Mouse (Mus musculus) layer of hippocampus, adult 8-10 months (tissue): ENCODE results near the gene Il22ra1. TPM values are rescaled to one million over a fixed set of nuclear protein-coding genes. Genes with fewer than 3 reads are reported as not detected.

Experiments used
- DNase-seq, 2 experiments: peaks; one replicate each; pipeline ENCODE4 v3.0.0; 2022; ENCODE audit warnings: low spot score in 2 of 2
- total RNA-seq, 4 experiments: library from RNA; stranded (reverse); gene quantifications; 2 replicates each; pipeline ENCODE4 v1.2.4; 2022

Gene Il22ra1
- total RNA-seq, 4 experiments from 2014 or later = 0.21 TPM; not detected in 3

- DNase-seq = peak; percentile 19 to 64
Observed at GRCm38 (mm10) chr4:135733901-135734300, 5.9 kb downstream of the Il22ra1 start.

DNA sequence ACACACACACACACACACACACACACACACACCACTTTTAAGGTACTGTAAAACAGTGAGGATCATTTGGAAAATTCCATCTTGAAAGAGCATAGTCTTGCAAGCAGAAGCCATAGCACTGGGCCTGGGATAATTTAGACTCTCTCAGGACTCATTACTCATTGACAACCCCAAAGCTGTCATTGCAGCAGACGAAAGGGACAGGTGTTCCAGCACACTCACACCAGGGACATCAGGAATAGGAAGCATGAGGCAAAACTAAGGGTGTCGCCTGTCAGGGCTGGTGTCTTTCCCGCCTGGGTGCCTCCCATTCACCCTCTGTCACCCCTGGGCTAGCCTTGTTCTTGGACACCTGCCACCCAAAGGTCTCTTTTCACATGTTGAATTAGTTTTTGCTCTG is 8.9 kb downstream of the Il22ra1 start:
- DNase-seq = no peak

GRCm38 (mm10) chr4:135738237-135738636 is 10.3 kb downstream of the Il22ra1 start:
- DNase-seq = no peak

- no peak for DNase-seq
Observed at GRCm38 (mm10) chr4:135739148-135739547, 11.2 kb downstream of the Il22ra1 start.

DNA sequence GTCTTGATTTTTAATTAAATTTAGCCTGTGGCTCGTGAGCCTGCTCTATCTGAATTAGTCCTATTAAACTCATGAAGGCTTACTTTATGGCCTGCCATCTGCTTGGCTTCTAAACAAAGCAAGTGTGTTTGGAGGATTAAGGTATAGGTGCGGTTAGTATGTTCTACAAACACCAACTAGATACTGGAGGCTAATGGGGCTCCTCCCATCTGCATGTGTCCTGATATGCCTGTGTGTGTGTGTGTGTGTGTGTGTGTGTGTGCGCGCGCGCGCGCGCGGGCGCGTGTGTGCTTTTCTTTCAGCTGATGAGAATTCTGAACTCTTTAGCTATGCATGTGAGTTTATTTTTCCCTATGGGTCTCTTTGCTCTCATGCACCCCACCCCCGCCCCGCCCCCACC is 11.7 kb downstream of the Il22ra1 start:
- DNase-seq = no peak

DNA sequence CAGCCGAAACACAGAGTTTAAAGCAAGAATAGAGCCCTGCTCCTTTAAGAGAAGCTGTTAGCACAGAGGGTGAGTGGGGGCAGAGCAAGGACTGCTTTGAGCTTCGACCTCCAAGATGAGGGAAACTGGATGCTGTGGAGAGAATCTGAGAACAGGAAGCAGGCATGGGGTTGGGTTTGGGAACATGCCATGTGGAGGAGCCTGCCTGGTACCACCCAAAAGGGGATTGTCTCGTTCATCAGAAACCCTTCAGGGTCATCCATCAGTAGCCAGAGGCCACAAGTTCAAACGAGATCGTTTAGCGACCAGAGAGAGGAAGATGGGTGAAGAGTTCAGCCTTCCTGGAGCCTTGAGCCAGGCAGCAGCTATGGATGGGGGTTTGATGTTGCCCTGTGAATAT is 15.5 kb downstream of the Il22ra1 start:
- no peak for DNase-seq

DNA sequence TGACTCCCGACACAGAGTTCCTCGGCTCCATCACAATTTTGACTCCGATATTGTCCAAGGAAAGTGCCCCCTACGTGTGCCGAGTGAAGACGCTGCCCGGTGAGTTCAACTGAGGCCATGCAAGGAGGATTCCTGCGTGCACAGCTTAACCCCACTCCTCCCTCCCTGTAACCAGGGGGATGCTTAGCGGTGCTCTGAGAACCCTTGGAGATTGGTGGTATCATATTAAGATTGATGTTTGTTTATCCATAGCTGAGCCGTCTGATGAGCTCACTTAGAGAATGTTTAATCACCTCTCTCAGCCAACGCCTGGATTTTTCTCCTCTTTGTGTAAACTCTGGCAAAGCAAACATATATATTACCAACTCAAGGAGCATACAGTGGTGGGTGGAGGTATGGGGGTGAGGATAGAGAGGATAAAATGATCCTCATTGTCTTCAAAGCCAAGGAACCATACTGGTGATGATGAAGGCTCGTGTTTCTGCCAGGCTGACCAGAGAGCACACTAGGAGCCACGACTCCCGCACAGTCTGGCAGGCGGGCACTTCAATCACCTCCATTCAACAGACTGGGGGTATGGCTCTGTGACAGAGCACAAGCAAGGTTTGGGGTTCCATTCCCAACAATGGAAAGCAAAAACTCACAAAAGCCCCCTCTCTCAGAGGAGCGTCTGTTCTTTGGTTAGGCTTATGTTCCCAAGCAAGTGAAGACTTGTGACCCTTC is 16.9 kb downstream of the Il22ra1 start:
- DNase-seq = no peak

DNA sequence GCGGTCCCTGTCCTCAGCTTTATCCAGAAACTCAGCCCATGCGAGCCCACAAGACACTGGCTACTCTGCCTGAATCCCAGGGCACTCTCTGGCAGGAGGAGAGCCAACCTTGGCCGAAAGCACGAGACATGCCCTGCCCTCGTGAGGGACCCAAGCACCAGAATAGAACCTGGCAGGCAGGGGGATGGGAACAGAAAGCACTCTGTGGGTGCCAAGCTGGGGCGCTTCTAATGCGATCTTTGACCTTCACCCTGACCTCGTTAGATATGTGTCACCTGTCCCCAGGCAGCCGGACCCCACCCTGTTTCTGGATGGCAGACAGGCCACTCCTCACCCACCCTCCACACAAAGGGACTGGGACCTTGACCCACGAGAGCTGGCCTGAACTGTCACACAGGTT is 17.6 kb downstream of the Il22ra1 start:
- DNase-seq = no peak

DNA sequence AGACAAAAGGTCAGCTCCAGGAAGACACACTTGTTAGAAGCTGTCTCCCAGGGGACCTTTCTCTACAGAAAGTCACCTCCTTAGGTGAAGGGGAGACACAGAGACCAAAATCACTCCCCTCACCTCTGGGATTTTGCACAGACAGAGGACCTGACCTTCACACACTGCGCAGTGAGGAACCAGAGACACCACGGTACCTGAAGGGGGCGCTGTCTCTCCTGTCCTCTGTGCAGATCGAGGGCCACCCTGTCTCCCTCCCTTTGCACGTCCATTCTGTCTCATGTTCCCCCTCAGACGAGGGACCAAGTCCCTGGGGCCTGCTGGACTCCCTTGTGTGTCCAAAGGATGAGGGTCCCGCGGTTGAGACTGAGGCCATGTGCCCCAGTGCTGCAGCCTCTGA is 22.9 kb downstream of the Il22ra1 start:
- no peak for DNase-seq

DNA sequence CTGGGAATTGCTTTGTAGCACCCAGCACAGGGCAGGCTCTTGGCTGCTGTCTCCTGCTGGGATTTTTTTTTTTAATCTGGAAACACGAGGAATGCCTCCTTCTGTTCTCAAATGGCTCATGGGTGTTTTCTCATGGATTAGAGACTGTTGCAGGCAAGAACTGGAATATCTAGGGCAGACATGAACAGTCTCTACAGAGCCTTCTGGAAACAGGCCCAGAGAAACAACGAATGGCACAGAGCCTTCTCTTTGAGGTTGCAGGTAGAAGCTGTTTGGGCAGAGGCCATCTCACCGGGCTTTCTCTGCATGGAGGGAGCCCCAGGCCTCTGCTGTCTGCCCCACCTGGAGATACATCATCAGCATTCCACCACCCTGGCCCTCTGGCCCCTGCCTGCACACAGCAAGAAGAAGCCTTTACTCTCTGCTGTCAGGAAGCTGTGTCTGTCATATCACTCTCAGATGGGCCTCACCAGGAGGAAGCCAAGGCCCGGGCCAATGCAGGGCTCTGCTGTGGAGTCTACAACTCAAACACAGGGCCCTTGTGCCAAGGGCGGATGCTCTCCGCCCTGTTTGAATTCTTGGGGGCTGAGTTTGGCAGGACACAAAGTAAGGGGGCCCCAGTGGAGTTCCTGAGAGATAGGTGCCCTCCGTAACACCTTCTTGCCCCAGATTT is 24.3 kb downstream of the Il22ra1 start:
- no peak for DNase-seq

DNA sequence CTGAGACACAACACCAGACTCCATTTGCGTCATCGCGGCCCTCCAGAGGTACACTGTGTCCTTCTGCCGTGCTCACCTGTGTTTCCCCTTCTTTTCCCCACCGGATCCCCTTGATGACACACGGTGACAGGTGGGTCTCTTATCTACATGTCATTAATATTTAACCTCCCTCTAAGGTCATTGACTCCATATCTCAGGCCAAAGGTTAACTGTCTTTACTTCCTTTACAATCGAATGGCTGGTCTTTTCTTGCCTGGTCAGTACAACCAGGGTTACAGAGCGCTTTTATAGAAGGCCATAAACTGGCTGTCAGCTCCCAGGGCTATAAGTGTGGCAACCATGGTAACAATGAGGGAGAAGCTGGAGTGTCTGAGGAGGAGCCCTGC is 24.8 kb downstream of the Il22ra1 start:
- DNase-seq = no peak

DNA sequence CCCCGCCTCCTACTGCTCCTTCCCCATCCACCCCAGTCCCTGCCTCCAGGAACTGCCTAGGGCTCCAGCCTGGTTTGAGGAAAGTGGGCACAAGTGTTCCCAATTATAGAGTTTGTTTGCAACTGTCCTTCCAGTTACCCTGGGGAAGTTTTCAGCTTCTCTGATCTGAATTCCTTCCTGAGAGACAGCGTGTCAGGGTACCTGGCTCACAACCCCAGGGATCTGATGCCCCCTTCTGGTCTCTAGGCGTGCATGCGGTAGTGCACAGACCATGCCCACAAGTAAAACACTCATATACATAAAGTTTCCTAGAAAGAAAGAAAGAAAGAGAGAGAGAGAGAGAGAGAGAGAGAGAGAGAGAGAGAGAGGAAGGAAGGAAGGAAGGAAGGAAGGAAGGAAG is 30.4 kb downstream of the Il22ra1 start:
- DNase-seq = no peak

GRCm38 (mm10) chr4:135758825-135759224 is 30.9 kb downstream of the Il22ra1 start:
- no peak for DNase-seq

DNA sequence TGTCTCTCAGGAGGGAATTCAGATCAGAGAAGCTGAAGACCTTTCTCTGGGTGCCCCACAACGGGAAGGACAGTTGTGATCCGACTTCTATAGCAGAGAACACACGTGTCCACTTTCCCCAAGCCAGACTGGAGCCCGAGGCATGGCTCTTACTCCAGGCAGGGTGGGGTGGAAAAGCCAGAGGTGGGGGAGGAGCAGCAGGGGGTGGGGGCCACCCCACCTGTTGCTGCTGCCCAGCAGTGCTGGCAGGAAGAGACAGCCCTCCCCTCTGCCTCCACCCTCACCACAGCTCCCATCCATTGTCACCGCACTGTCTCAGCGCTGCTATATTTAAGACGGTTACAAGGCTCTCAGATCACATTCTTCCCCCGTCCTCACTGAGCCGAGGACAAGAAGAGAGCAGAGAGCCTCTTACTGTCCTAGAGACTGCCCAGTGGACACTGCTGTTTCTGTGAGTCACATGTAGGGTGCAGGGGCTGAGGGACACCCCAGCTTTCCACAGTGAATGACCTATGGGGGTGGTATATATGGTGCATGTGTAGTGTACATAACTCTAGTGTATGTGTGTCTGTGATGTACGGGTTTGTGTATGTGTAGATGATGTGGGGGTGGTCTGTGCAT is 31.5 kb downstream of the Il22ra1 start, which contains the start of gene Myom3:
TSS of gene Myom3 (plus strand) at position 360 of the 621 bp plus-strand sequence.
- DNase-seq = no peak

- DNase-seq = no peak
Observed at GRCm38 (mm10) chr4:135761048-135761447, 33.1 kb downstream of the Il22ra1 start.

- no peak for DNase-seq
Observed at GRCm38 (mm10) chr4:135761569-135761968, 33.6 kb downstream of the Il22ra1 start.

- DNase-seq = peak in 1 of 2 experiments; percentile 11
Observed at GRCm38 (mm10) chr4:135762251-135762906, 34.4 kb downstream of the Il22ra1 start.

DNA sequence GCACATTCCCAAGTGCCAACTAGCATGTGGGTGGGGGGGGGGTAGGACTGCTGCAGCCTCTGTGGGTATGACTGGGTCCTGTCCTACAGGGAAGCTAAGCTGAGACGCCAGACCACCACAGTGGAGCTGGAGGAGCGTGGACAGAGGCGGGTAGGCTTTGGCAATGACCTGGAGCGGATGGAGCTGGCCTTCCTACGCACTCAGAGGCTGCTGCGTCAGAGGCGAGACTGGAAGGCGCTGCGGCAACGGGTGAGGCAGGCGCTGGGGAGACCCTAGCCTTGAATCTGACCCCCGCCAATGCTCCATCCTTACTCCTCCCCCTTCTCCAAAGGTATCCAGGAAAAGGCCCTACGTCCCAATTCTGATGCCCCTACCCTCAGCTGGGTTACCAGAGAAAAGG is 36.7 kb downstream of the Il22ra1 start:
- no peak for DNase-seq

GRCm38 (mm10) chr4:135765707-135766106 is 37.7 kb downstream of the Il22ra1 start:
- no peak for DNase-seq

- DNase-seq = no peak
Observed at GRCm38 (mm10) chr4:135766976-135767375, 39.0 kb downstream of the Il22ra1 start.

GRCm38 (mm10) chr4:135768572-135769526 is 40.9 kb downstream of the Il22ra1 start:
- DNase-seq = peak in 1 of 2 experiments; percentile 9
